Mouse (Mus musculus): Measurements from ENCODE around the gene Fam221b.

- TF ChIP-seq POLR2A (IDR thresholded peaks at IDR 0.05; ENCODE audit: borderline replicate concordance, low read depth, low read length) (no peak), CTCF (IDR thresholded peaks at IDR 0.05; ENCODE audit: low read depth, low read length) (no peak)
Observed at GRCm38 (mm10) chr4:43657146-43657545, 11.8 kb downstream of the Fam221b start.

Measured in bone marrow macrophage, adult 2 months (primary cell).